Mouse (Mus musculus): ENCODE data around the gene Panx1. TPM values are rescaled to one million over a fixed set of nuclear protein-coding genes. Genes with fewer than 3 reads are reported as not detected.

Gene Panx1
- polyA plus RNA-seq, 1 experiment from 2014 or later: 24.0 TPM

Other genes starting within 250 kb of the Panx1 start
- not detected in 2 replicates for gene Gpr83, start 185.3 kb downstream of the Panx1 start, polyA plus RNA-seq (2014; fragmentation: Nextera tagmentation; extraction: Ambion mirVana)
- not detected in 2 replicates for gene Izumo1r, start 141.5 kb downstream of the Panx1 start, polyA plus RNA-seq (2014; fragmentation: Nextera tagmentation; extraction: Ambion mirVana)
- gene Hephl1, start 66.6 kb upstream of the Panx1 start, polyA plus RNA-seq (2014; fragmentation: Nextera tagmentation; extraction: Ambion mirVana): not detected in 2 replicates
- 0.84 and 1.4 TPM in 2 replicates for gene Vstm5, start 193.6 kb upstream of the Panx1 start, polyA plus RNA-seq (2014; fragmentation: Nextera tagmentation; extraction: Ambion mirVana)
- gene Med17, start 234.5 kb upstream of the Panx1 start, polyA plus RNA-seq (2014; fragmentation: Nextera tagmentation; extraction: Ambion mirVana): 41.9 and 47.3 TPM in 2 replicates